Mouse (Mus musculus) right cerebral cortex, adult 18-20 months (tissue): ENCODE data around the gene Zfp317.
A peak's percentile ranks its signal among the peaks of the same experiment; 100 is the strongest.
"Not testable (repeated sequence)": the region's sequence is repeated elsewhere in the genome, so short reads cannot be mapped to it uniquely, and the experiment has no call there.

Source experiments
- DNase-seq: peaks from one replicate; pipeline ENCODE4 v3.0.0; 2022; ENCODE audit warnings: mixed read lengths

The Zfp317 gene

GRCm38 (mm10) chr9:19621843-19622822 is at the start of gene Zfp317:
Gene Zfp317, plus strand, starts transcription at chr9:19622102.
- peak; percentile 96 for DNase-seq

GRCm38 (mm10) chr9:19582317-19582716 is 39.6 kb upstream of the Zfp317 start, which contains the start of gene Olfr855:
Gene Olfr855, plus strand, starts transcription at chr9:19582617.
- no peak for DNase-seq

GRCm38 (mm10) chr9:19621297-19621696 is 605 bp upstream of the Zfp317 start:
- DNase-seq, result no peak

GRCm38 (mm10) chr9:19629574-19629973 is 7.7 kb downstream of the Zfp317 start:
- no peak for DNase-seq

- no peak for DNase-seq
Observed at GRCm38 (mm10) chr9:19645193-19645592, 23.3 kb downstream of the Zfp317 start.

- DNase-seq, result no peak
Observed at GRCm38 (mm10) chr9:19690281-19690680, 68.4 kb downstream of the Zfp317 start.

- DNase-seq, result no peak
Observed at GRCm38 (mm10) chr9:19691426-19691825, 69.5 kb downstream of the Zfp317 start.

GRCm38 (mm10) chr9:19692430-19692829 is 70.5 kb downstream of the Zfp317 start:
- DNase-seq, result no peak

GRCm38 (mm10) chr9:19694285-19694684 is 72.4 kb downstream of the Zfp317 start:
- DNase-seq, result not testable (repeated sequence)

GRCm38 (mm10) chr9:19694898-19695379 is 73.0 kb downstream of the Zfp317 start:
- DNase-seq, result not testable (repeated sequence)
